Mouse (Mus musculus) heart, adult 2 months (tissue): ENCODE measurements around the gene Car15. TPM values are rescaled to one million over a fixed set of nuclear protein-coding genes. Genes with fewer than 3 reads are reported as not detected.

ENCODE experiments used
- DNase-seq, 2 experiments: peaks; one replicate each; pipeline ENCODE4 v3.0.0; 2021
- H3K27ac ChIP-seq: fragments of 200-600 bp; 2 replicates; pipeline ENCODE4 v1.8.1; 2022
- H3K27me3 ChIP-seq: fragments of 200-500 bp; 2 replicates; pipeline ENCODE4 v1.6.1; 2012; ENCODE audit warnings: mild to moderate bottlenecking, low read length, inconsistent platforms, mixed read lengths; ENCODE audit not compliant: control insufficient read depth, insufficient read depth
- H3K36me3 ChIP-seq: fragments of 200-500 bp; 2 replicates; pipeline ENCODE4 v1.6.1; 2012; ENCODE audit warnings: low read length, inconsistent platforms; ENCODE audit not compliant: control insufficient read depth, insufficient read depth
- H3K4me1 ChIP-seq: fragments of 200-500 bp; 2 replicates; pipeline ENCODE4 v1.6.1; 2011; ENCODE audit warnings: low read length; ENCODE audit not compliant: control insufficient read depth, insufficient read depth
- H3K4me3 ChIP-seq: fragments of 200-600 bp; 2 replicates; pipeline ENCODE4 v1.8.1; 2022
- H3K79me2 ChIP-seq: fragments of 200-500 bp; replicated peaks from 2 replicates; pipeline ENCODE4 v1.6.1; 2012; ENCODE audit warnings: mild to moderate bottlenecking, inconsistent platforms, low read length, moderate library complexity, mixed read lengths; ENCODE audit not compliant: control insufficient read depth, insufficient read depth
- H3K9ac ChIP-seq: fragments of 200-500 bp; 2 replicates; pipeline ENCODE4 v1.6.1; 2012; ENCODE audit warnings: low read depth, mild to moderate bottlenecking, control low read depth, inconsistent platforms, low read length, mixed read lengths
- CTCF ChIP-seq: fragments of 200-600 bp; IDR thresholded peaks from 2 replicates; pipeline ENCODE4 v1.8.1; 2022; ENCODE audit warnings: antibody characterized with exemption, mild to moderate bottlenecking, moderate library complexity
- EP300 ChIP-seq: fragments of 200-500 bp; IDR thresholded peaks from 2 replicates; pipeline ENCODE4 v1.6.1; 2011; ENCODE audit warnings: low read depth, low read length, control low read depth; ENCODE audit not compliant: insufficient read depth
- POLR2A ChIP-seq: fragments of 200-500 bp; IDR thresholded peaks from 2 replicates; pipeline ENCODE4 v1.6.1; 2011; ENCODE audit warnings: mild to moderate bottlenecking, low read depth, low read length, control low read depth; ENCODE audit not compliant: insufficient read depth
- WGBS: fragments of 180-500 bp; shearing (Covaris S2); methylation state at CpG from one replicate; pipeline ENCODE4 v1.1.7; 2018; 5-methylcytosine and 5-hydroxymethylcytosine counted together
- intact Hi-C: fragments of 180-260 bp; cut with DNase I; formaldehyde crosslinking; loops from one replicate; pipeline ENCODE4 v1.15.1; 2025
- long read RNA-seq: library from polyadenylated mRNA; stranded (forward); transcript quantifications from one replicate; pipeline ENCODE4 v2.0.0, GENCODE M21; 2021
- polyA plus RNA-seq: library from polyadenylated mRNA; depleted of rRNA; stranded (reverse); fragments of >200 nt; gene quantifications from 2 replicates; pipeline ENCODE4 v1.2.3, GENCODE M21; 2012; rRNA removed
- total RNA-seq, 2 experiments: library from RNA; stranded (reverse); gene quantifications; 2 replicates each; pipeline ENCODE4 v1.2.3; 2021

Car15 gene
- 1 to 10 TPM; 1.6 to 2.9 TPM for total RNA-seq
- polyA plus RNA-seq: 4.6 and 5.2 TPM in 2 replicates
- long read RNA-seq, partial matches to known transcripts: 1 of 2 reads
- long read RNA-seq, other reads (novel, unspliced or antisense): 0 of 2 reads

GRCm38 (mm10) chr16:17838051-17838450 lies at the start of gene Car15:
TSS of gene Car15 (minus strand) at chr16:17838364.
- peaks cover 10% of the 10 kb centered on the region for H3K27me3 ChIP-seq
- no peak for DNase-seq
- H3K36me3 ChIP-seq: no peaks in the 10 kb centered on the region
- no peak within 1 kb of the TSS for H3K4me3 ChIP-seq
- TF ChIP-seq POLR2A: no peak
- no peak for TF ChIP-seq CTCF
- H3K27ac ChIP-seq: no peak within 1 kb of the TSS
- WGBS: 79% methylated on average over 6 of the region's 6 CpGs
- intact Hi-C loops: no loop called here
- H3K9ac ChIP-seq: no peak within 1 kb of the TSS
- H3K4me1 ChIP-seq: no peaks in the 10 kb centered on the region
- H3K79me2 ChIP-seq: no peaks in the 10 kb centered on the region

GRCm38 (mm10) chr16:17884116-17884515 lies 46.0 kb upstream of the Car15 start:
- Histone ChIP-seq H3K27ac (no peak overlapping the region), H3K4me3 (no peak overlapping the region), H3K79me2 (peaks cover 29% of the 10 kb centered on the region), H3K4me1 (peaks cover 16% of the 10 kb centered on the region), H3K36me3 (peaks cover 3% of the 10 kb centered on the region), H3K9ac (no peak overlapping the region), H3K27me3 (no peaks in the 10 kb centered on the region)
- WGBS: 67% methylated on average over 6 of the region's 6 CpGs
- no peak for DNase-seq
- TF ChIP-seq POLR2A (no peak), CTCF (no peak), EP300 (no peak)
- intact Hi-C loops: no loop called here

- Histone ChIP-seq H3K27ac (no peak overlapping the region), H3K27me3 (no peaks in the 10 kb centered on the region), H3K9ac (no peak overlapping the region), H3K4me1 (peaks cover 16% of the 10 kb centered on the region), H3K4me3 (no peak overlapping the region), H3K79me2 (peaks cover 33% of the 10 kb centered on the region), H3K36me3 (peaks cover 5% of the 10 kb centered on the region)
- TF ChIP-seq EP300 (no peak), POLR2A (no peak), CTCF (no peak)
- intact Hi-C loops: no loop called here
- no peak for DNase-seq
Measured at GRCm38 (mm10) chr16:17882196-17882595, 44.0 kb upstream of the Car15 start.

GRCm38 (mm10) chr16:17879571-17879970 lies 41.4 kb upstream of the Car15 start:
- WGBS: 83% methylated on average over 4 of the region's 4 CpGs

GRCm38 (mm10) chr16:17876096-17876495 lies 37.9 kb upstream of the Car15 start:
- Histone ChIP-seq H3K36me3 (peaks cover 2% of the 10 kb centered on the region; the same call in 1 of the 2 replicates), H3K4me3 (no peak overlapping the region), H3K9ac (no peak overlapping the region), H3K4me1 (peaks cover 4% of the 10 kb centered on the region), H3K79me2 (peaks cover 14% of the 10 kb centered on the region), H3K27me3 (no peaks in the 10 kb centered on the region), H3K27ac (no peak overlapping the region)
- DNase-seq: no peak
- intact Hi-C loops: no loop called here
- no peak for TF ChIP-seq EP300
- WGBS: 98% methylated on average over 1 of the region's 1 CpGs

More at GRCm38 (mm10) chr16:17879571-17879970, 41.4 kb upstream of the Car15 start:
- H3K4me1 ChIP-seq: peaks cover 16% of the 10 kb centered on the region
- peaks cover 27% of the 10 kb centered on the region for H3K79me2 ChIP-seq
- intact Hi-C loops: no loop called here
- no peak overlapping the region for H3K4me3 ChIP-seq
- H3K27me3 ChIP-seq: no peaks in the 10 kb centered on the region
- no peak for TF ChIP-seq CTCF
- no peak for TF ChIP-seq POLR2A
- TF ChIP-seq EP300: no peak
- H3K9ac ChIP-seq: no peak overlapping the region
- no peak overlapping the region for H3K27ac ChIP-seq
- DNase-seq: no peak
- peaks cover 5% of the 10 kb centered on the region for H3K36me3 ChIP-seq

- Histone ChIP-seq H3K36me3 (peaks cover 2% of the 10 kb centered on the region; the same call in 1 of the 2 replicates), H3K4me3 (no peak overlapping the region), H3K9ac (no peak overlapping the region), H3K4me1 (peaks cover 4% of the 10 kb centered on the region), H3K27ac (no peak overlapping the region), H3K27me3 (no peaks in the 10 kb centered on the region), H3K79me2 (peaks cover 12% of the 10 kb centered on the region)
- peak; percentile 15 to 32 for DNase-seq
- TF ChIP-seq CTCF: no peak
- TF ChIP-seq EP300: no peak
- TF ChIP-seq POLR2A: no peak
- intact Hi-C loops: no loop called here
- WGBS: 45% methylated on average over 4 of the region's 4 CpGs
Measured at GRCm38 (mm10) chr16:17875174-17875573, 37.0 kb upstream of the Car15 start.
